Mouse (Mus musculus) neural tube, embryonic 12.5 days (tissue): ENCODE results near the gene Vmn2r39. TPM values are rescaled to one million over a fixed set of nuclear protein-coding genes. Genes with fewer than 3 reads are reported as not detected.
"Not testable (repeated sequence)": the region's sequence is repeated elsewhere in the genome, so short reads cannot be mapped to it uniquely, and the experiment has no call there.

Experiments
- ATAC-seq: fragments of 200-750 bp; cut with Nextera tagmentation; 2 replicates; pipeline ENCODE4 v1.8.0; 2017; ENCODE audit warnings: low read depth, mild to moderate bottlenecking, moderate TSS enrichment, moderate library complexity; ENCODE audit not compliant: low FRiP score
- H3K27ac ChIP-seq: fragments of 300-500 bp; sonication (generic); 2 replicates; pipeline ENCODE4 v1.5.1; 2016
- H3K27me3 ChIP-seq: fragments of 300-500 bp; sonication (generic); replicated peaks from 2 replicates; pipeline ENCODE4 v1.6.1; 2016; ENCODE audit warnings: mild to moderate bottlenecking
- H3K36me3 ChIP-seq: fragments of 300-500 bp; sonication (generic); 2 replicates; pipeline ENCODE4 v1.6.1; 2016; ENCODE audit warnings: mild to moderate bottlenecking
- H3K4me1 ChIP-seq: fragments of 300-500 bp; sonication (generic); 2 replicates; pipeline ENCODE4 v1.6.1; 2016
- H3K4me2 ChIP-seq: fragments of 300-500 bp; sonication (generic); replicated peaks from 2 replicates; pipeline ENCODE4 v1.6.1; 2016; ENCODE audit warnings: mild to moderate bottlenecking
- H3K4me3 ChIP-seq: fragments of 300-500 bp; sonication (generic); 2 replicates; pipeline ENCODE4 v1.5.1; 2016
- H3K9ac ChIP-seq: fragments of 300-500 bp; sonication (generic); 2 replicates; pipeline ENCODE4 v1.6.1; 2016; ENCODE audit warnings: mild to moderate bottlenecking
- H3K9me3 ChIP-seq: fragments of 300-500 bp; sonication (generic); 2 replicates; pipeline ENCODE4 v1.6.1; 2016; ENCODE audit warnings: mild to moderate bottlenecking
- WGBS: fragments of 180-500 bp; shearing (Covaris S2); methylation state at CpG from one replicate; pipeline ENCODE4 v1.1.7; 2016; 5-methylcytosine and 5-hydroxymethylcytosine counted together
- polyA plus RNA-seq: library from polyadenylated mRNA; unstranded; fragments of >200 nt; fragmentation: Nextera tagmentation; extraction: Ambion mirVana; gene quantifications from 2 replicates; pipeline ENCODE4 v1.2.1, GENCODE M21; 2016

Vmn2r39 gene
- polyA plus RNA-seq: not detected in 2 replicates

- H3K27ac ChIP-seq, H3K4me1 ChIP-seq, H3K4me2 ChIP-seq, H3K9me3 ChIP-seq, H3K9ac ChIP-seq, H3K27me3 ChIP-seq, H3K36me3 ChIP-seq, ATAC-seq, H3K4me3 ChIP-seq: not testable (repeated sequence)
Measured at GRCm38 (mm10) chr7:9030698-9031097, at the start of gene Vmn2r39. Gene Vmn2r39 (minus strand): TSS chr7:9030798.

GRCm38 (mm10) chr7:9065353-9065752 lies 34.8 kb upstream of the Vmn2r39 start:
- not testable (repeated sequence) for H3K4me3 ChIP-seq, H3K27me3 ChIP-seq, H3K9ac ChIP-seq, H3K4me2 ChIP-seq, H3K27ac ChIP-seq, H3K36me3 ChIP-seq, H3K9me3 ChIP-seq, H3K4me1 ChIP-seq, ATAC-seq
- 85% methylated on average over 4 of the region's 4 CpGs for WGBS

Other genes starting within 250 kb of the Vmn2r39 start
- gene Vmn2r40, start 99.4 kb downstream of the Vmn2r39 start, polyA plus RNA-seq: not detected in 2 replicates
- not detected in 2 replicates for gene Vmn2r38, start 67.1 kb upstream of the Vmn2r39 start, polyA plus RNA-seq
- not detected in 2 replicates for gene Vmn2r37, start 192.9 kb upstream of the Vmn2r39 start, polyA plus RNA-seq